Mouse (Mus musculus): ENCODE measurements around the gene Cnnm1.
"Not testable (repeated sequence)": the region's sequence is repeated elsewhere in the genome, so short reads cannot be mapped to it uniquely, and the experiment has no call there.

Cnnm1 gene

DNA sequence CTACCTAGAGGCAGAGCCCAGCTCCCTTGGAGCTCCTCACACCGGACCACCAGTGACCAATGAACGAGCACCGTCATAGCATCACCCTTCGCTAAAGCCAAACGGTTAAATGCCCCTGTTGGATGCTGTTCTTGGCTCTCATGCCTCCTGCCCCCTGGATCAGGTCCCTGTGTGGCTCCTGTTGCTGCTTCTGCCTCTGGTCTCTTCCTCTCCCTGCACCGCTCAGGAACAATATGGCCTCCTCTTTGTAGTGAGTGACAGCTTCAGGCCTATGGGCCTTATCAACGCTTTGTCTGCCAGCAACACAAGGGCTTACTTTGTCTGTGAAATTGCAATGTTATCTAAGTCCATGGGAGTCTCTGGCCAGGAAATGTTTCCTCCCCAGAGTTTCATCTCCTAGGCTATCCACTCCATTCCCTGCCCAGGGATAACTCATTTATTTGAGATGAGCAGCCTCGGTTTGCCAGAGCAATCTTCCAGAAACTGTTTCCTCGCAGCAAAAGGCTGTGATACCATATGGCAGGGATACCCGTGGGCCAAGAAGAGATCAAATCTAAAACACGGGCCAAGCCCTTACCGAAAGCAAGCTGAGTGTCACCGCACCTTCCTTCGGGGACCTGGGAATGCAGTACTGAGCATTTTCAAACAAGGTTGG, 25.5 kb downstream of the Cnnm1 start:
- DNase-seq = no peak

DNA sequence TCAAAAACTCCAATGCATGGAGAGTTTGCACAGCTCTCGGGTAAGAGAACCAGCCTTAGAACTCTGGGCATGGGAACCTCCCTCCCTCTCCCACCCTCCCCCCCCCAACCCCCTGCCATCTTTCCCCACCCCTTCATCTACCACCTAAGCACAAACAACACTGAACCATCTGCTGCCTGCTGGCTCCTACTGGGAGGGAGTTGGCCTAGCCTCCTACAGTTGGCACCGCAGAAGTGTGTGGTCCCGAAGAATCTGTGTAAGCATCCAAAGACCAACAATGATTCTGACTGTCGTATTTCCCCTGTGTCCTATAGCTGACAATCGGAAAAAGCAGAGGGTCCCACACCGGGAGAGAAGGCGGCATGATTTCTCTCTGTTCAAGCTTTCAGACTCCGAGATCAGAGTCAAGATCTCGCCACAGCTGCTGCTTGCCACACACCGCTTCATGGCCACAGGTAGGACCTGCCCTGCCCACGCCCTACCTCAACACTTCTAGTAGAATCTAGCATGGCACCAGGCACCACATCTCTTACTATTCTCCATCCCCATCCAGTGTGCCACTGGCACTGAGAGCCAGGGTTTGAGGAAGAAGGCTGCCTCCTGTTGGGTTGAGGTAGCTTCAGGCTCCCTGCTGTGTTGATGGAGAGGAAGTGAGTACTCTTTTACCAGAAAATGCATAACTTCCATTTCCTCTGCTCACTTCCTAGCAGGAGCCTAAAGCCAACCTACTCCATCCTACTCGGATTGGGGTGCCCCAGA, 27.9 kb downstream of the Cnnm1 start:
- DNase-seq = no peak

DNA sequence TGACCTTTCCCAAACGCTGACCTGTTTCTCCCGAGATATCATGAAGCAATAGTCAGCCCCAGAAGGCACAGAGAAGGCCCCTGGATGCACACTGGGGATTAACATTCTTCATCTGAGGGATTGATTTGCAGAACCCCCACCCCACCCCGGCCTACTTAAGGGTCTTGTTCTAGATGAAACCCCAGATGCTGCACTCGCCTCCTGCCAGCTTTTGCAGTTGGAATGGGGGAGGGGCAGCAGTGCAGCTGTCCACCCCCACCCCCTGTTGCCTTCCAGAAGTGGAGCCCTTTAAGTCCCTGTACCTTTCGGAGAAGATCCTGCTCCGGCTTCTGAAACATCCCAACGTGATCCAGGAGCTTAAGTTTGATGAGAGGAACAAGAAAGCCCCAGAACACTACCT, 29.1 kb downstream of the Cnnm1 start:
- peak; percentile 61 for DNase-seq

DNA sequence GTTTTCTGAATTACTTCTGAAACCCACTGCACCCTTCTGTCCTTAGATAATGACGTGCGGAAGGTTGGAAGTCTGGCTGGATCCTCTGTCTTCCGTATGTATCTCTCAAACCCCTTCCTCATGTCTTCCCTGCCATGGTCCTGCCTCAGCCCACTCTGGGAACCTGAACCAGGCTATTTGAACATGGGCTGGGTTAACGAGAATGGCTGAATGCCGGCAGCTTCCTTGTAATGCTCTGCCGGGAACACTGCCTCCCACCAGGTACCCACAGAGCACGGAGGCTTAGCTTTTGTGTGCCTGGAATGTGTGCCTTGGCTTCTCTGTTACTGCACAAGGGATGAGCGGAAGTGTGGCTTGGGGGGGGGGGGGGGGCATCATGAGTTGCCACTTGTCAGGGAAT, 32.1 kb downstream of the Cnnm1 start:
- no peak for DNase-seq

DNA sequence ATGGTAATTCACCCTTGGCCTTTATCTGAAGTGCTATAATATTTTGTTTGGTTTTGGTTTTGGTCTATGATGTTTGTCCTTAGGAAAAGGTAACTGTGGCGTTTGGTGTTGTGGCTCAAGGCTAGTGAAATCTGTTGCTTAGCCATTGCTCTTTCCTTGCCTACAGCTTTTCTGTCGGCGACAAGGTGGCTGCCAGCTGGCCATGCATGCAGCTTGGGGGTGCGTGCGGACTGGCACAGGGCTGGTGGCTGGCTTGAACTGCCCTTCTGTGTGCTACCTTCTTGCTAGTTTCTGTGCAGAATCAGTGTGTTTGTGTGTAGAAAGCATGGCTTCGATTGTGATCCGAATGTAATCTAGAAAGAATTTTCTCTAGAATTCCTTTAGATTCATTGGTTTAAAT, 32.5 kb downstream of the Cnnm1 start:
- DNase-seq = no peak

DNA sequence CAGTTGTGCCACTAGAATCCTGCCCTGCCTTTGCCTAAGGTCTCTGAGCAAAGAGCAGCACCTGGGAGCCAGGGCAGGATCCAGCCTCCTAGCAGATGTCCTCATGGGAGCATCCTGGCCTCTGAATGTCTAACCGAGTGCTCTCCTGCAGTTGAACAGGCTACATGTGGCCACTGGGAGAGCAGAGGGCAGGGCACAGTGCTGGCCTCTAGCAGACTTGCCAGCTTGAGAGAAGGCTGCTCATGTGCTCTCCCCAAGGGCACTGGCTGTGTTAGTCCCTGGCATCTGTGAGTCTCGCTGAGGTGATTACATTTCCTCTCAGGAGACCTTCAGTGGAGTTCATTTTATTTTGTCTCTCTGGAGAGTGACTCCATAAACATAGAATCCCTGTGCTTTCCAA, 35.4 kb downstream of the Cnnm1 start:
- DNase-seq = no peak

DNA sequence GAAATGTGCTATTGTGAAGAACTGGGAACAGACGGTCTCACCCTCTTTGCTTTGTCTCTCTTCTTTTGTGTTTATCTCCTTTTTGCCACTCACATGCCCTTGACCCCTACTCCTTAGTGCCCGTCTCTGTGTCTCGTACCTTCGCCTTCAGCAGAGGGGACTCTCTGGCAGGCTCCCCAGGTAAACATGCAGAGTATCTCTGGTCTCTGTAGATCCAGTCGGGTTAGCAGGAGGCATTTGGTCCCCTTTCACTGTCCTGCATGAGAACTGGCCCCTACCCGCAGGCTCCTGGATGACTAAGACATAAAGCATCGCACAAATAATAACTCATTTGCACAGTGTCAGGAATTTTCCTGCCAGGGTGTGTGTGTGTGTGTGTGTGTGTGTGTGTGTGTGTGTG, 35.8 kb downstream of the Cnnm1 start:
- DNase-seq = no peak

DNA sequence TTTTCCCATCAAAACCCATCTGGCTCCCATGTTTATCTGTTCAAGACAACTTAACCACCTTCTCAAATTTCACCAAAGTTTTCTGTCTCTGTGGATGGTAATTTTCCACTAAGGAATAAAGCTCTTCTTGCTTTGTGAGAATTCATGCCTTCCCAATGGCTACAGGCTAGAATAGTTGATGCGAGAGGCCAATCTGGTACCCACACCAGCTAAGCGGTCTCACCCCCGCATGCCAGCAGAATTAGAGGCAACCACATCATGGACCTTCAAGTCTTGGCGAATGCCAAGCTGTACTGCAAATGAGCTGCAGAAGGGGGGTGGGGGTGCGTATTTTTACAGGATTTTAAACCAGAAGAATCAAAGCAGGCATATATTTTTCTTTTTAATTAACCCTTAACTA, 37.2 kb downstream of the Cnnm1 start:
- no peak for DNase-seq

DNA sequence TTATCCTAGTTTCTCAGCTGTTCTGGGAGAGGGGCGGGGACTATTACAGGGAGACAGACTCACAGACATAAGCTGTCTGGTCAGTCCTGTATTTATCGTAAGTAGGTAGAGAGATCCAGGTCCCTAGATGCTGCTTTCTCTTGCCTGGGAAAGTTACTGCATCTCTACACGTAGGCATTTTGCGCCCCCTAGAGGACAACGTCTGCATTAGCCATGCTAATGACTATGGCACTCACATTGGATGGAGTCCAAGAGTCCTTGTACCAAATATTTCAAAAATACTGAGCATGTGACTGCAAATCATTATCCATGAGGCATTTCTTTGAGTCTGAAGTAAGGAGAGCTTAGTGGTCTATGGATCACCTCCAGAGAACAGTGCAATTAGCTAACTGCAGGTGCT, 38.7 kb downstream of the Cnnm1 start:
- peak; percentile 82 for DNase-seq

DNA sequence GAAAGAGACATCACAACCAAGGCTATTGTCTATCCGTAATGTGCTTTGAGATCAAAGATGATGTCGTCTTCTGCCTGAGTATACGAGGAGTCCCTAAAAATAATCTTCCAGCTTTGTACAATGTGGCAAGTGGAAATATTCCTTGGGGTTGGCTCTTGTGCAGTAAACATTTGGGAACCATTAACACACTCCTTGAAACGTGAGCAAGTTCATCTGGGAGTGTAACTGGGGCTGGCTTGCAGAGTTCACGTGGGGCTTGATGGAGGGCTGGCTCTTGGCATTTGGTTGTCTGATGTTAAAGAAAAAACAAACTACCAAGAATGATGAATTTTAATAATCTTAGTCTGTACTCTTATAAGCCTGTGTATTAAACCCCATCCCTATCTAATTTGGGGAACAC, 39.2 kb downstream of the Cnnm1 start:
- DNase-seq = no peak

DNA sequence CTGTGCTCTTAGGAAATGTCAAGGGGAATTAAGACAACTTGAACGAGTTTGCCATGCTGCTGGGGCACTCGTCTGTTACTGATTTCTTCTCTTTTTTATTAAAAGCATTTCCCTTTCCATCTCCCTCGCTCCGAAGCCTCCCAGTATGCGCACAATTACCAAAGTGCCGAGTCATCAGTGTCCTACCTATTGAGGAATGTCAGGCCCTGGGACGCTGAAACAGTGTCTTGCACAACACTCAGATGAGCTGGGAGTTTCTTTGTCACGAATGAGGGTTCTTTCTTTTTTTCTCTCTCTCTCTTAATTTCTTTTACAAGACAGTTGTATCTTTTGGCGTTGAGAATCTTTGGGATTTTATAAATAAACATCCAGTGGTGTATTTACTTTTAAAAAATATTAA, 40.3 kb downstream of the Cnnm1 start:
- no peak for DNase-seq

DNA sequence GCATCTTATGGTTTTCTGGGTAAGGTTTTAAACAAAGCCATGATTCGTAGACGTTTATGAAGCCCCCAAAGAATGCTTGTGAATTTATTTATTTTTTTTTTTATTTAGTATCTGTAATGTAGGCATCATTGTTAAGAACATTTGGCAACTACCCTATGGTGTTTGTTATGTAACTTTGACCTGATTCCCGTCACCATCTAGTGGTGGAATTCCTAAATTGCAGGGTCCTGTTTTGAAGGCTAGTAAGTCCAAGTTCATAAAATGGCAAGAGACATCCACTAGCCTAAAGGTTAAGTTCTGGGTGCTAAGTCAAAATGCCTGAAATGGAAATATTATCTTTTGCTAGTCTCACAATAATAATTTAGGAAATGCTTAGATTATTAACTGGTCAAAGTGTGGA, 47.2 kb downstream of the Cnnm1 start:
- peak; percentile 56 for DNase-seq

DNA sequence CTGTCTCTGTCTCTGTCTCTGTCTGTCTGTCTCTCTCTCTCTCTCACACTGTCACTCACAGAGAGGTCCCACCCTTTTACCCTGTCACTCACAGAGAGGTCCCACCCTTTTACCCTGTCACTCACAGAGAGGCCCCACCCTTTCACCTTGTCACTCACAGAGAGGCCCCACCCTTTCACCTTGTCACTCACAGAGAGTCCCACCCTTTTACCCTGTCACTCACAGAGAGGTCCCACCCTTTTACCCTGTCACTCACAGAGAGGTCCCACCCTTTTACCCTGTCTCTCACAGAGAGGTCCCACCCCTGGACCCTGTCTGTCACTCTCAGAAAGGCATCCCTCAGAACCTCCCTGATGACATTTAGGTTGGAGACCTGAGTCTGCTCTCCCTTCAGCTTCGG, 53.1 kb downstream of the Cnnm1 start:
- DNase-seq = not testable (repeated sequence)

DNA sequence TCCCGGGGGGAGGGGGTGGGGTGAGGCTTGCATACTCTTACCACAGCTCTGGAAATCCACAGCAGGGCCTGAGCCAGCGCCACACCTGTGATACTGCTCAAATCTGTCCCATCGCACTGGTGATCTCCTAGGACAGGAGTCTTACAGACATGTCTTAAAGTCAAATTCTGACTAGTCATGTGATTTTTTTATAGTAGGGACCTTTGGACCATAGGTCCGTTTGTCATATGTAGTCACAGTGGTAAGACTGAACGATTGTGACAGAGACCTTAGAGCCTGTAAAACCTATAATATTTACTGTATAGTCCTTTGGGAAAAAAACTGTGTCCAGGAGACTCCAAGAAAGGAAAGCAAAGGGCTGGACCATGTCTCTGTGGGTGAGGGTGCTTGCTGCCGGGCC, 53.6 kb downstream of the Cnnm1 start:
- DNase-seq = no peak

DNA sequence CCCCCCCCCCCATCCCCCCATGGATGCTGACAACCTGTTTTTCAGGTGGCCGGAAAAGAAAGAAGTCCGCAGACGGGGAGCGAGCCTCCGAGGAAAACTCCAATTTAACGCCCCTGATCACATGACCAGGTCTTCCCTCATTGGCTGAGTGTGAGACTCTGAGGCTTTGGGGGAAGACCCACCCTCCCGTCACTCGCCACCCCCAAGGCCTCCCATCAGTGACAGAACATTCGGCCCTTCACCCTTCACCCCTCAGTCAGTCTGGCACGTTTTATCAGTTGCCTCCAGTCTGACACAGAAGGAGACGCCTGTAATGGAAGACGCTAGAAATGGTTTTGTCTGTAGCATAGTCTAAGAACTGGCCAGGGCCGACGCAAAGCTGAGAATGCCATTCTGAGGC, 54.7 kb downstream of the Cnnm1 start:
- DNase-seq = peak; percentile 49

DNA sequence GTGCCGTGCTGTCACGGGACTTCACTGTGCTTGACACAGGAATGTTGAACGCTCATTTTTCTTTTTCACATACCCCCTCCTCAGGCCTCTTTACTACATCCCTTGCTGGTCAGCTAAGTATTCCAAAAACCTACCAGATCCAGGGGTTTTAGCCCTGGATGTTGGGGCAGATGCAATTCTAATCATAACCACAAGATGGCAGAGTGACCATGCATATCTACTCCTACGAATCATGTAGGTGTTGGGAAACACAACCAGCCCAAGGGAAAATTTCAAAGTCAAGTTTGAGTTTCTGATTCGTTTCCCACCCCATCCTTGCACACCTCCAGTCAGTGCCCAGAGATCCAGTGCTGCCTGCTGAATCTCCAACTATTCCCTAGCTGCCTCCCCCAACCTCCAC, 55.6 kb downstream of the Cnnm1 start:
- DNase-seq = peak; percentile 78

DNA sequence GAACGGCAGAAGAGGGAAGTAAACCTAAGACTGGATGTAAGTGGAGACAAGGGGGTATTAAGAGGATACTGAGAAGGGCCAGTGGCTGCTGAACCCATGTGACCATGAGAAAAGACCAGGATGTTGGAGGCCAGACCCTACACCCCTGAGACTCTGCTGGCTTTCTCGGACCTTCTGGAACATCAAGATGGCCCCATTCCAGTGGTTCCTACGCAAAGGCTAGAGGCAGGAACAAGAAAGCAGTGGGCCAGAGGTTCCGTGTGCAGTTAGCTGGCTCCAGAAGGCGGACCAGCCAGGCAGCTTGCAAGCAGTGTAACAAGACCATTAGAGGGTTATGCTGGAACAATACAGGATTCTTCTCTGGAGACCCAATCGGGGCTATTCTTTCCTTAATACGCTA, 57.2 kb downstream of the Cnnm1 start:
- no peak for DNase-seq

DNA sequence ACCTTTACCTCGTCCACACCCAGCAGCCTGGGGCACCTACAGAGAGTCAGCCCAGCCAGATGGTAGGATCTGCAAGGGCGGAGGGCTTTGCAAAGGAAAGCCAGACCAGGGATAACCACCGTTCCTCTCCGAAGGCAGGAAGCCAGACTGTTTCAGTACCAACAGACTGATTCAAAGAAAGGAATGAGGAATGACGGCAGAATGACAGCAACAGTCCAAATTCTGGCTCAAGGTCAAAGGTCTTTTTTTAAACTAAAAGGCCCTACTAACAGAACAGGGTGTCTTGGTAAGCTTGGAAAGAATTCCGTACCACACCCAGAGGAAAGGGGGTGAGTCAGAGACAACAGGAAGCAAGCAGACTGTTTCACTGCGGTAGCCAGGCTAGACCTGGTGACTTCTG, 58.6 kb downstream of the Cnnm1 start:
- DNase-seq = no peak

DNA sequence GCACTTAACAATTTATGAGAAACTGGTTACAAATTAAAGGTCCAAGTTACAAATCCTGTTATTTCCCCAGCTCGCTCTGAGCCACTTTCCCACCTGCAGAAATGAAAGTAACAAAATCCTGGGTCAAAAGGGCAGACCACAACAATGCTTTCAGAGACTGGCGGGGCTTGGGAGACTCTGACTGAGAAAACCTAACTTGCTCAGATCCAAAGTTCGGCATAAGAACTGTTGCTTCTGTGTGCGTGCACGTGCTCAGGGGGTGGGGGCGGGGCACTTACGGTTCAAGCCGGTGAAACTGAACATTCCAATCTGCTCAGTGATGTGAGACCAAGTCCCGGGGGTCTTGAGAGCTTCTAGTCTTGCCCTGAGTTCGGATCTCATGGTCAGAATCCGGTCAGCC, 62.4 kb downstream of the Cnnm1 start:
- DNase-seq = no peak

DNA sequence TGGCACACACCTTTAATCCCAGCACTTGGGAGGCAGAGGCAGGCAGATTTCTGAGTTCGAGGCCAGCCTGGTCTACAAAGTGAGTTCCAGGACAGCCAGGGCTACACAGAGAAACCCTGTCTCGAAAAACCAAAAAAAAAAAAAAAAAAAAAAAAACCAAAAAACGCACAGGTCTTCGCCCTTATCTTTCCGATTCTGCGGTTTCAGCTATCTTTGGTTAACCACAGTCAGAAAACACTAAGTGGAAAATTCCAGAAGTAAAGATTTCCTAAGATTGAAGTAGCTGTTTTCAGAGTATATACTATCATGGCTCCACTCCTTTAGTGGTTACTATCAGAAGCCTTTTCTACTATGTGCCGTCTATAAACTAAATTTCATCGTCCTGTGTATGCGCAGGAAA, 63.4 kb downstream of the Cnnm1 start:
- DNase-seq = not testable (repeated sequence)

DNA sequence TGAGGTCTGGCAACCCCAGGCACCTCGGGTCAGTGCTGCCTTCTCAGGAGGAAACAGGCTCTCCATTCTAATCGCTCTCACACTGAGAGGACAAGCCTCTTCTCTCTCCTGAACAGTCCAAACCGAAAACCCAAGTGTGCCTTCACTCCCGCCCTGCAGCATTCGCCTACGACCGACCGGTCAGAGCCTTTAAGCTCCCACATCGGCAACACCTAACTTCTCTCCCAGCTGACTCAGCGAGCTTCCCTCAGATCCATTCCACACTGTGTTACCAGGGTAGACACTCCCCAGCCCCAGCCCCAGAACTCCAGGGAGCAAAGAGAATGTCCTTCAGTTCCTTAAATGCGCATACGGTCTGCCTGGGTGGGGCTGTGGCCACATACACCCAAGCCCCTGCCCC, 65.2 kb downstream of the Cnnm1 start:
- DNase-seq = no peak

DNA sequence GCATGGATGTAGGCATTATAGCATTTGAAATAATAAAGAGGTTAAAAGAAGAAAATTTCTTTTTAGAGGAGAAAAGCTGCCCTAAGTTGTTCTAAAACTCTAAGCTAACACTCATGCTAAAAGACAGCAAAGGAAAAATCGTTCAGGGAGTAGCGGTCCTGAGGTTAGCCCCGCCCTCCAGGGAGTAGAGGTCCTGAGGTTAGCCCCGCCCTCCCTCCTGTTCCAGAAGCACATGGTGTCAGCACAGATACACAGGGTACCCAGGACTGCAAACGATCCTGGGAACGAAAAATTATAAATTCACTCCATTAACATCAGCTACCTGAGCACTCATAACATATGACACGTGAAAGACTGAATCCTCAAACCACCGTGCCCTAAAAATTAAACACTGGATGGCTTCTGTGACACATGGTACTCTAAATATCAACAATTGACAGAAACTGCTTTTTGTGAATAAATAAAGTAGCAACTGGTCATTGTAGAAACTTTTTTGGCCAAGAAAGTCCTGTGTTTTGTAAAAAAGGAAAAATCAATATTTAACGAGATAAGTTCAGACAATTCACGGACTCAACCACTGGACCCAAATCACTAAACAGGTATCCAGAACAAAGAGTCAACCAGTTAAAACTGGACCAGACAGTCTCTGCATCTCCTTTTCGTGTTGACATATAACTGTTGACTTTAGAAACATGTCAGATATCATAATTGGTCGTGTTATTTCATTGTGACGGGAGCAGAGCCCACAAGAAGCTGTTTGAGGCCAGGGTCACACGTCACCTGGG, 70.4 kb downstream of the Cnnm1 start:
- no peak for DNase-seq

DNA sequence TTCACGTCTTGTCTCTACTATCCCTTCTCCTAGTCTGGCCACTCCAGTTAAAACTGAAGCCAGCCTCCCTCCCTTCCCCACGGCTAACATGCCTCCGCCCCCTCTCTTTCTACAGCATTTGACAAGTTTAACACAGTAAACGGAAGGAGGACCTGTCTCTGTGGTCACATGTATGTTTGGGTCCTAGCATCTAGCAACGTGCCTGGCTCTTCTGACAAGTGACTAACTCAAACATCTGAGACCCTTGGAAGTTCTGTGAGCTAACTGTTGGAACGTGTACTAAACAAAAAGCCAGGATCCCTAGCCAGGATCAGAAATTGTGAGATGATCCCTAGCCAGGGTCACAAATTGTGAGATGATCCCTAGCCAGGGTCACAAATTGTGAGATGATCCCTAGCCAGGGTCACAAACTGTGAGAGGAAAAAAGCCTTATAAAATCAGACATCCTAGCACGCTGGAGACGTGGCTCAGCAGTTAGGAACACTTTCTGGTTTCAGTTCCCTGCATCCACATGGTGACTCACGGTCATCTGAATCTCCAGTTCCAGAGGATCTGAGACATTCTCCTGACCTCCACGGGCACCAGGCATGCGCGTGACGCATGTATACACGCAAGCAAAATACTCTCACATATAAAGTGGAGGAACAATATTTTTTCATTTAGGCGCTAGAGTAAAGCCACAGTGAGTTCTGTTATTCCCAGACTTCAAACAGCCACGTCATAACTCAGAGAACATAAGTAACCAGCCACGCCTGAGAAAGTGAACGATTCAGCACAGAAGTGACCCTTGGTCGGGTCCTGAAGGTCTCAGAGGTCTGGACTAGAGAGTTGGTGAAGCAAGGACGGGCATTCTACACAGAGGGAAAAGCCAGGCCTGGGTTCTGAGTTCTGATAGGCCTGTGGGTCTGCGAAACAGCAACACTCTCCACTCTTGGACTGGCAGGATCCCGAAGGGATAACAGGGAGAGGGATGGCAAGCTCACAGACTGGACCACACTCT, 71.7 kb downstream of the Cnnm1 start:
- DNase-seq = no peak

Data from retina, postnatal 1 day (tissue).